8 mouse cellular contexts compared by ENCODE assay signal in the genomic region with DNA sequence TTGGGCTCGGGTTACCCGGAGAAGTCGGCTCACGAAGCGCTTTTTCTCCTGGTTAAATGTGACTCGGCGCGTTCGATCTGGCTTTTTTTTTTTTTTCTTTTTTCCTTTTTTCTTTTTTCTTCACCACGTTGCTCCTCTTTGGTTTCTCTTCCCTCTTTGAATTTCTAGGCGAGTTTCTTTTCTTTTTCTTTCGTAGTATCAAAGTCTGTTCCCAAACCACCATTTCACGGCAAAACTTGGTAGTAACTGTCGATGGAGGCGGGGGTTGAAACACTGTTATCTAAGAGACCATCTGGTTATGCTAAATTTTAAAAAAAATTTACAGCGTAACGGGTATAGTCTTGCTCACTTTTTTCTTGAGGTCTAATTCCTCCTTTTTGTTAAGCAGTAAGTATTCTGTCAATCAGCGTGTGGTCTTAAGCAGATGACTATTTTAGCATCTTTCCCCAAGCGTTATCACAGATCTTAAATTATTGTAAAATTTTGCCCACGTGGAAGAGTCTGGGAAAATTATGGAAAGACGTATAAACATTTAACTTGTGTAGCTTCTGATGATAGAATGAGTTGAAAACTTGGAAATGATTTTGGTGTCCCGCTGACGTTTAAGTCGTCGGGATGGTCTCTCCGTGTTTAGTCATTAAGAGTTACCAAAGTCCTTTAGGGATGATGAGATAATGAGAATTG. TPM values are rescaled to one million over a fixed set of nuclear protein-coding genes. Genes with fewer than 3 reads are reported as not detected.
DNase-seq lines count a peak whose midpoint lies in the region; ATAC-seq and TF ChIP-seq lines count a peak whose summit lies in the region.

No protein-coding gene starts in this region.

- H3K9ac ChIP-seq in lung, embryonic 14.5 days: peak overlapping the region; percentile 92
- H3K9ac ChIP-seq in hindbrain, embryonic 14.5 days: peak overlapping the region; percentile 91
- peak overlapping the region; percentile 84 for H3K9ac ChIP-seq in midbrain, embryonic 14.5 days (replicated peaks; ENCODE audit: low read length)

- WGBS in lung, embryonic 14.5 days: under 1% methylated on average over 26 of the region's 26 CpGs
- WGBS in hindbrain, embryonic 14.5 days: 2% methylated on average over 26 of the region's 26 CpGs
- WGBS in midbrain, embryonic 14.5 days: 2% methylated on average over 25 of the region's 26 CpGs

- peak overlapping the region; percentile 90 for H3K4me3 ChIP-seq in lung, embryonic 14.5 days (ENCODE audit: low read depth, low read length)
- H3K4me3 ChIP-seq in hindbrain, embryonic 14.5 days (replicated peaks; ENCODE audit: low read length): peak overlapping the region; percentile 75
- H3K4me3 ChIP-seq in midbrain, embryonic 14.5 days (replicated peaks; ENCODE audit: low read depth, low read length): peak overlapping the region; percentile 94

- no peak for TF ChIP-seq CTCF in lung, embryonic 14.5 days (IDR thresholded peaks at IDR 0.05; ENCODE audit: low read depth)

- H3K4me2 ChIP-seq in lung, embryonic 14.5 days: peak overlapping the region; percentile 88
- peak overlapping the region; percentile 96 for H3K4me2 ChIP-seq in hindbrain, embryonic 14.5 days (replicated peaks)
- H3K4me2 ChIP-seq in midbrain, embryonic 14.5 days (ENCODE audit: low read length): peak overlapping the region; percentile 63

- ATAC-seq in lung, embryonic 14.5 days (ENCODE audit: insufficient read depth): no peak
- no peak for ATAC-seq in hindbrain, embryonic 14.5 days (ENCODE audit: low FRiP score)
- no peak for ATAC-seq in midbrain, embryonic 14.5 days (ENCODE audit: low FRiP score, low TSS enrichment)

- H3K27me3 ChIP-seq in lung, embryonic 14.5 days (ENCODE audit: insufficient read depth, low read length): no peaks in the 10 kb centered on the region
- H3K27me3 ChIP-seq in hindbrain, embryonic 14.5 days (ENCODE audit: control insufficient read depth, insufficient read depth, low read length): no peaks in the 10 kb centered on the region
- no peaks in the 10 kb centered on the region for H3K27me3 ChIP-seq in midbrain, embryonic 14.5 days (ENCODE audit: control insufficient read depth, insufficient read depth, low read length)

- DNase-seq in lung, embryonic 14.5 days: no peak
- no peak for DNase-seq in lung, postnatal 4 days
- peak; percentile 43 for DNase-seq in c-Kit-negative CD71-positive TER-119-positive erythroid progenitor cells, embryonic 14.5 days (ENCODE audit: low read depth, low spot score)
- DNase-seq in hindbrain, embryonic 14.5 days (ENCODE audit: low spot score): no peak
- no peak for DNase-seq in midbrain, embryonic 14.5 days
- DNase-seq in cerebellum, postnatal 36 days: no peak
- DNase-seq in adrenal gland, adult 2 months: no peak
- no peak for DNase-seq in retina, postnatal 1 day

- peak overlapping the region; percentile 94 for H3K27ac ChIP-seq in lung, embryonic 14.5 days (ENCODE audit: low read depth)
- peak overlapping the region; percentile 89 for H3K27ac ChIP-seq in hindbrain, embryonic 14.5 days
- H3K27ac ChIP-seq in midbrain, embryonic 14.5 days (replicated peaks; ENCODE audit: low read depth, low read length): peak overlapping the region; percentile 91

- no peaks in the 10 kb centered on the region for H3K36me3 ChIP-seq in lung, embryonic 14.5 days (ENCODE audit: insufficient read depth)
- H3K36me3 ChIP-seq in hindbrain, embryonic 14.5 days (replicated peaks; ENCODE audit: control insufficient read depth, insufficient read depth): no peaks in the 10 kb centered on the region
- no peaks in the 10 kb centered on the region for H3K36me3 ChIP-seq in midbrain, embryonic 14.5 days (ENCODE audit: control insufficient read depth, insufficient read depth, low read length)

- no peaks in the 10 kb centered on the region for H3K9me3 ChIP-seq in lung, embryonic 14.5 days (ENCODE audit: low read depth, low read length)
- no peaks in the 10 kb centered on the region for H3K9me3 ChIP-seq in hindbrain, embryonic 14.5 days (ENCODE audit: control insufficient read depth, low read length)
- H3K9me3 ChIP-seq in midbrain, embryonic 14.5 days (ENCODE audit: control insufficient read depth, low read length): no peaks in the 10 kb centered on the region

- no peaks in the 10 kb centered on the region; the same call in 1 of the 2 replicates for H3K4me1 ChIP-seq in lung, embryonic 14.5 days (ENCODE audit: insufficient read depth)
- peaks cover 17% of the 10 kb centered on the region for H3K4me1 ChIP-seq in hindbrain, embryonic 14.5 days (replicated peaks; ENCODE audit: control insufficient read depth, insufficient read depth, low read length)
- peaks cover 8% of the 10 kb centered on the region for H3K4me1 ChIP-seq in midbrain, embryonic 14.5 days (ENCODE audit: control insufficient read depth, insufficient read depth, low read length)

RNA-seq across cellular contexts. Expression of gene Btaf1, which starts 0.8 kb away (rescaled TPM):
- polyA plus RNA-seq in lung, embryonic 14.5 days (2014; fragmentation: Nextera tagmentation; extraction: Ambion mirVana): 19.8 and 20.3 TPM in 2 replicates
- polyA plus RNA-seq in hindbrain, embryonic 14.5 days (2014; fragmentation: Nextera tagmentation; extraction: Ambion mirVana): 13.5 and 14.4 TPM in 2 replicates
- 11.4 and 15.4 TPM in 2 replicates for polyA plus RNA-seq in midbrain, embryonic 14.5 days (2014; fragmentation: Nextera tagmentation; extraction: Ambion mirVana)
- total RNA-seq in adrenal gland, adult 2 months (2021): 10 to 100 TPM; 22.9 to 28.2 TPM
- 1.7 and 2.4 TPM in 2 replicates for polyA plus RNA-seq in adrenal gland, adult 2 months (2012; rRNA removed)

RNA-seq across cellular contexts. Expression of gene Fgfbp3, which starts 7.3 kb away (rescaled TPM):
- polyA plus RNA-seq in lung, embryonic 14.5 days (2014; fragmentation: Nextera tagmentation; extraction: Ambion mirVana): 5.5 and 6.0 TPM in 2 replicates
- 62.4 and 72.7 TPM in 2 replicates for polyA plus RNA-seq in hindbrain, embryonic 14.5 days (2014; fragmentation: Nextera tagmentation; extraction: Ambion mirVana)
- polyA plus RNA-seq in midbrain, embryonic 14.5 days (2014; fragmentation: Nextera tagmentation; extraction: Ambion mirVana): 50.6 and 66.6 TPM in 2 replicates
- total RNA-seq in adrenal gland, adult 2 months (2021): 1 to 10 TPM; 1.8 to 5.6 TPM
- polyA plus RNA-seq in adrenal gland, adult 2 months (2012; rRNA removed): 17.5 and 25.0 TPM in 2 replicates
